Mouse (Mus musculus): ENCODE measurements around the gene Gstp3. TPM values are rescaled to one million over a fixed set of nuclear protein-coding genes. Genes with fewer than 3 reads are reported as not detected.
"Not testable (repeated sequence)": the region's sequence is repeated elsewhere in the genome, so short reads cannot be mapped to it uniquely, and the experiment has no call there.

Gene Gstp3
- total and polyA plus RNA-seq, 3 experiments, result 1.4 TPM; not detected in 2

DNA sequence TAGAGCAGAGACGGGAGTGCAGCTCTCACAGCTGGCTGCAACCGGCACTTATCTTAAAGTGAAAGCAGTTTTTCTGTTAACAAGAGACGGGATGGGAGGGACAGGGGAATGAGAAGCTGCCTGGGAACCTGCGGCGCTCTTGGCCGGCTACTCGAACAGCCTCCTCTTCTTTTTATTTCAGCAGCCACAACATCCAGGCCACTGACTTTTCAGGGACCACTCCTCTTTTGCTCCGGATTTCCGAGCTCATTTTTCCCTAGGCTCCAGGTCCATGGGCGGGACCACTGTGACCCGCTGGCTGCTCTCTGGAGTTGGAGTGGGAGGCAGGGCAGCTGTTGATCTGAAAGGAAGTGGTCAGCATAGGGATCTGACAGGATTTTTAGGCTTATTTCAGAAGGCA, 5.1 kb upstream of the Gstp3 start:
- H3K4me3 ChIP-seq (replicated peaks in 1 of 3; ENCODE audit: low read depth in 2 of 3, low read length in 2 of 3, poor library complexity in 1 of 3); H3K4me1 ChIP-seq (ENCODE audit: control insufficient read depth in 1 of 2, insufficient read depth in 2 of 2); H3K36me3 ChIP-seq (replicated peaks in 1 of 2; ENCODE audit: control insufficient read depth in 1 of 2, insufficient read depth in 1 of 2, low read length in 1 of 2); DNase-seq (ENCODE audit: extremely low read depth); H3K27me3 ChIP-seq (replicated peaks); dilution Hi-C loops (cut with MboI; ENCODE audit: extremely low pct_ligation_motif_present, extremely low pct_unique_long_range_greater_than_20kb, low sequenced_read_pairs); H3K27ac ChIP-seq (ENCODE audit: insufficient read depth, low read depth); H3K79me2 ChIP-seq (replicated peaks; ENCODE audit: control insufficient read depth, extremely low read depth, insufficient read depth, poor library complexity, severe bottlenecking); in situ Hi-C loops (cut with MboI; ENCODE audit: low pct_ligation_motif_present, low pct_unique_long_range_greater_than_20kb, low sequenced_read_pairs); H3K9me3 ChIP-seq (replicated peaks; ENCODE audit: low read length); H3K9ac ChIP-seq (ENCODE audit: insufficient read depth, low read depth); H3K4me2 ChIP-seq (ENCODE audit: insufficient read depth, low read depth, poor library complexity, severe bottlenecking): not testable (repeated sequence)

DNA sequence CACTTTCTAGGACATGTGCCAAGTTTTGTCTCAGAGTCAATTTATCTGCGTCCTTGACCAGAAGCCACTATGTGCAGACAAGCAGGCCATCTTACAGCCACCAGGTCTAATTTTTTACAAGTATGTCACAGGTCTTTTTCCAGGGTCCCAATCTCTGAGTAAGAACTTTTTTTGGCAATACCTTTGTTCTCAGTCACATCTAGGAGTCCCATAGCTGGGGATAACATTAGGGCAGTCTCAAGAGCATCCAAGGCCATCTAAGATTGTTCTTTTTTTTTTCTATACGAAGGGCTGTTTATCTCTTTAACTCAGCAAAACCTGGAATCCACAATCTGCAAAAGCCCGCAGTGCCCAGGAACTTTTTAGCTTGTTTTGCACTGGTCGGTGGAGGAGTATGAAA, 4.0 kb upstream of the Gstp3 start:
- peaks cover 9 to 13% of the 10 kb centered on the region in 2 experiments for H3K4me1 ChIP-seq (ENCODE audit: control insufficient read depth in 1 of 2, insufficient read depth in 2 of 2)
- dilution Hi-C loops (cut with MboI; ENCODE audit: extremely low pct_ligation_motif_present, extremely low pct_unique_long_range_greater_than_20kb, low sequenced_read_pairs); H3K4me2 ChIP-seq (ENCODE audit: insufficient read depth, low read depth, poor library complexity, severe bottlenecking); H3K27me3 ChIP-seq (replicated peaks); H3K79me2 ChIP-seq (replicated peaks; ENCODE audit: control insufficient read depth, extremely low read depth, insufficient read depth, poor library complexity, severe bottlenecking); H3K9me3 ChIP-seq (replicated peaks; ENCODE audit: low read length); H3K27ac ChIP-seq (ENCODE audit: insufficient read depth, low read depth); H3K36me3 ChIP-seq (replicated peaks in 1 of 2; ENCODE audit: control insufficient read depth in 1 of 2, insufficient read depth in 1 of 2, low read length in 1 of 2); DNase-seq (ENCODE audit: extremely low read depth); H3K4me3 ChIP-seq (replicated peaks in 1 of 3; ENCODE audit: low read depth in 2 of 3, low read length in 2 of 3, poor library complexity in 1 of 3); H3K9ac ChIP-seq (ENCODE audit: insufficient read depth, low read depth); in situ Hi-C loops (cut with MboI; ENCODE audit: low pct_ligation_motif_present, low pct_unique_long_range_greater_than_20kb, low sequenced_read_pairs): not testable (repeated sequence)

DNA sequence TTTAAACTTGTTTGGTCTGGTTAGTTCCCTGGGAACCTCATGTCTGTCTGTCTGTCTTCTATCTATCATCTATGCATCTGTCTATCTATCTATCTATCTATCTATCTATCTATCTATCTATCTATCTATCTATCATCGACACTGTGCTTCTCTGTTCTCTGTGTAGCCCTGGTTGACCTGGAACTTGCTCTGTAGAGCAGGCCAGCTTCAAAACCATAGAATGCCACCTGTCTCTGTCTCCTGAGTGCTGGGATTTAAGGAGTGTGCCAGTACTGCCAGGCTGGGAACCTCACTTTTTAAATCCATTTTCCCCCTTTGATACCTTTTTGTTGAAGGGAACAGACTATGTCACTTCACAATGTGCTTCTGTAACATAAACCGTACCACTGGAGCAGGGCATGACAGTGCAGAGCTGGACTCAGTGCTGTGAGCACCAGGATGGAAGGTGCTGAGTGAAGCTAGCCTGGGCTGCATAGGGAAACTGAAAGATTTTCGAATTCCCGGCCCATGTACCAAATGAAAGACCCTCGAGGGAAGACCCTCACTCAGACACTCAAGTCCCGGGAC, 1.6 kb upstream of the Gstp3 start:
- no peak for DNase-seq (ENCODE audit: extremely low read depth)
- Histone ChIP-seq H3K4me1 (ENCODE audit: control insufficient read depth in 1 of 2, insufficient read depth in 2 of 2) (peaks cover 14 to 21% of the 10 kb centered on the region in 2 experiments), H3K36me3 (replicated peaks in 1 of 2; ENCODE audit: control insufficient read depth in 1 of 2, insufficient read depth in 1 of 2, low read length in 1 of 2) (no peaks in the 10 kb centered on the region), H3K27me3 (replicated peaks) (no peaks in the 10 kb centered on the region), H3K9ac (ENCODE audit: insufficient read depth, low read depth) (no peak overlapping the region), H3K9me3 (replicated peaks; ENCODE audit: low read length) (peaks cover 3% of the 10 kb centered on the region), H3K79me2 (replicated peaks; ENCODE audit: control insufficient read depth, extremely low read depth, insufficient read depth, poor library complexity, severe bottlenecking) (no peaks in the 10 kb centered on the region), H3K27ac (ENCODE audit: insufficient read depth, low read depth) (peak overlapping the region; percentile 24; the same call in 1 of the 2 replicates), H3K4me3 (replicated peaks in 1 of 3; ENCODE audit: low read depth in 2 of 3, low read length in 2 of 3, poor library complexity in 1 of 3) (no peak overlapping the region), H3K4me2 (ENCODE audit: insufficient read depth, low read depth, poor library complexity, severe bottlenecking) (0 out of 2 replicates have a peak overlapping the region, but pooled peaks have one; percentile 10)
- in situ Hi-C loops (cut with MboI; ENCODE audit: low pct_ligation_motif_present, low pct_unique_long_range_greater_than_20kb, low sequenced_read_pairs), result no loop called here
- no peak for TF ChIP-seq IRF4 (IDR thresholded peaks at IDR 0.05; ENCODE audit: low read depth, low read length)
- no peak for TF ChIP-seq ZC3H11A (IDR thresholded peaks at IDR 0.05; ENCODE audit: low read depth, low read length)
- no peak for TF ChIP-seq MAFK (IDR thresholded peaks at IDR 0.05; ENCODE audit: insufficient replicate concordance, low read length)
- TF ChIP-seq CHD2 (IDR thresholded peaks at IDR 0.05; ENCODE audit: low read length), result no peak
- TF ChIP-seq TCF12 (IDR thresholded peaks at IDR 0.05; ENCODE audit: low read depth, low read length), result no peak
- TF ChIP-seq MAX (IDR thresholded peaks at IDR 0.05; ENCODE audit: low read length), result no peak
- no peak for TF ChIP-seq NRF1 (IDR thresholded peaks at IDR 0.05; ENCODE audit: low read depth, low read length)
- no peak for TF ChIP-seq PAX5 (IDR thresholded peaks at IDR 0.05; ENCODE audit: low read length)
- no peak for TF ChIP-seq GABPA (IDR thresholded peaks at IDR 0.05; ENCODE audit: insufficient replicate concordance, low read depth, low read length)
- no peak for TF ChIP-seq NELFE (IDR thresholded peaks at IDR 0.05; ENCODE audit: low read depth, low read length)
- TF ChIP-seq BHLHE40 (IDR thresholded peaks at IDR 0.05; ENCODE audit: low read depth, low read length), result no peak
- no peak for TF ChIP-seq SMC3 (IDR thresholded peaks at IDR 0.05; ENCODE audit: low read depth, low read length)
- TF ChIP-seq JUND (conservative IDR thresholded peaks at IDR 0.05; ENCODE audit: low read depth, low read length), result no peak
- TF ChIP-seq SIN3A (IDR thresholded peaks at IDR 0.05; ENCODE audit: low read length), result no peak
- dilution Hi-C loops (cut with MboI; ENCODE audit: extremely low pct_ligation_motif_present, extremely low pct_unique_long_range_greater_than_20kb, low sequenced_read_pairs), result no loop called here

DNA sequence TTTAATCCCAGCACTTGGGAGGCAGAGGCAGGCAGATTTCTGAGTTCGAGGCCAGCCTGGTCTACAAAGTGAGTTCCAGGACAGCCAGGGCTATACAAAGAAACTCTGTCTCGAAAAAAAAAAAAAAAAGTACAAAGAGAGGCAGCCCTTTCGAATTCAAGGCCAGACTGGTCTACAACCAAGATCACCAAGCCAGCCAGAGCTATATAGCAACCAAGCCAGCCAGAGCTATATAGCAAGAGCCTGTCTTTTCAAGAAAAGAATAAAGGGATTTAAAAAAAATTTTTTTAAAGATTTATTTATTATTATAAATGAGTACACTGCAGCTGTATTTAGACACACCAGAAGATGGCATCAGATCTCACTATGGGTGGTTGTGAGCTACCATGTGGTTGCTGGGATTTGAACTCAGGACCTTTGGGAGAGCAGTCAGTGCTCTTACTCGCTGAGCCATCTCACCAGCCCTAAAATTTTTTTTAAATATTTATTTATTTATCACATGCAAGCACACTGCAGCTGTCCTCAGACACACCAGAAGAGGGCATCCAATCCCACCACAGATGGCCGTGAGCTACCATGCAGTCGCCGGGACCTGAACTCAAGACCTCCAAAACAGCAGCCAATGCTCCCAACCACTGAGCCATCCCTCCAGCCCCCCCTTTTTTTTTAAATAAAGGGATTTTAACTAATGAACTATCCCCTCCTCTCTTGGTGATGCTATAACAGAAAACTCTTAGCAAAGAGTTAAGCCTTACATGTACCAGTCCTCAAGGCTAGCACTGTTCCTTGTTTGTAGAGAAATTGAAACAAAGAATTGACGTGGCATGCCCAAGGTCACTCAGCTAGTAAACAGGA, 902 bp upstream of the Gstp3 start:
- in situ Hi-C loops (cut with MboI; ENCODE audit: low pct_ligation_motif_present, low pct_unique_long_range_greater_than_20kb, low sequenced_read_pairs); dilution Hi-C loops (cut with MboI; ENCODE audit: extremely low pct_ligation_motif_present, extremely low pct_unique_long_range_greater_than_20kb, low sequenced_read_pairs): not testable (repeated sequence)

More for the DNA sequence above, 902 bp upstream of the Gstp3 start:
- not testable (repeated sequence) for H3K36me3 ChIP-seq (replicated peaks in 1 of 2; ENCODE audit: control insufficient read depth in 1 of 2, insufficient read depth in 1 of 2, low read length in 1 of 2); H3K9me3 ChIP-seq (replicated peaks; ENCODE audit: low read length); H3K9ac ChIP-seq (ENCODE audit: insufficient read depth, low read depth); H3K4me2 ChIP-seq (ENCODE audit: insufficient read depth, low read depth, poor library complexity, severe bottlenecking); H3K79me2 ChIP-seq (replicated peaks; ENCODE audit: control insufficient read depth, extremely low read depth, insufficient read depth, poor library complexity, severe bottlenecking); H3K4me3 ChIP-seq (replicated peaks in 1 of 3; ENCODE audit: low read depth in 2 of 3, low read length in 2 of 3, poor library complexity in 1 of 3); DNase-seq (ENCODE audit: extremely low read depth); H3K27me3 ChIP-seq (replicated peaks); H3K27ac ChIP-seq (ENCODE audit: insufficient read depth, low read depth)
- H3K4me1 ChIP-seq (ENCODE audit: control insufficient read depth in 1 of 2, insufficient read depth in 2 of 2), result peaks cover 21% of the 10 kb centered on the region in 2 experiments

Measured in CH12.LX (cell line).